Mouse (Mus musculus) v-Abl transformed pro-B cells (cell line): ENCODE data around the gene St7.

Experiments used
- in situ Hi-C, 2 experiments: fragments of 400-800 bp; cut with MboI; formaldehyde crosslinking; loops; one replicate each; pipeline ENCODE4 v1.15.1; 2025; ENCODE audit not compliant: unreplicated experiment in 2 of 2

Gene St7

DNA sequence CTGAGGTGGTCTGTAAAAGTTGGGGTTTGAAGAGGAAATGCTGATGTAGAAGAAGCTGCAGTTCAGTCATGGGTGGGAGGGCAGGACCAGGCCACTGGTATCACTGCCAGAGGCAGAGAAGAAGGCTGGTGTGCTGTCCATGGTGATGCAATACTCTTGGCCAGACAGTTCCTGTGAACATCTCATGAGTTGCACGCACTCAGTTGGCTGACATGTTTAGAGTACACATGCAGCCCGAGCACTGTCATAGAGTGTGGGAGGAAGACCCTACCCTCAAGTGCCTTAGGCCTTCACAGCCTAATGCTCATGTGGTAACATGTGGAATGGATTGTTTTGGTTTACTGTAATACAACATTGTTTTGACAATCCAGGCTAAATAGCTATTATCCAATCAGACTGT lies 238.5 kb downstream of the St7 start:
- in situ Hi-C loops, result no loop called here

DNA sequence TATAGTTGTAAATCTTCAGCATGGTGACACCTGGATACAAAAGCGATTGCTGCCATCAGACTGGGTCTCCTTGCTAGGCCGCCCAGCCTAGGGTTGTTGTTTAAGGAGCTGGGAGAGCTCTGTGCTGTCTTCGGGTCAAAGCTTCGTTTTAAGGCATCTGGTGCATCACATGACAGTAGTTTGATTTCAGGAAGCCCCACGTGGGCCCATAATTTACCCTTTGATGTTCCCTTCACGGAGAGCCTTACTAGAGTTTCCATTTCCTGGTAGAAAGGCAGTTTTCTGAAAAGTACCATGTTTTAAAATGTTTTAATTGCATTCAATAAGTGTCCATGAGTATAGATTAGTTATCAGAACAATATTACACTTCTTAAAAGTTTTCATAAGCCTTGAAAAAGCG lies 239.1 kb downstream of the St7 start:
- in situ Hi-C loops, result no loop called here

DNA sequence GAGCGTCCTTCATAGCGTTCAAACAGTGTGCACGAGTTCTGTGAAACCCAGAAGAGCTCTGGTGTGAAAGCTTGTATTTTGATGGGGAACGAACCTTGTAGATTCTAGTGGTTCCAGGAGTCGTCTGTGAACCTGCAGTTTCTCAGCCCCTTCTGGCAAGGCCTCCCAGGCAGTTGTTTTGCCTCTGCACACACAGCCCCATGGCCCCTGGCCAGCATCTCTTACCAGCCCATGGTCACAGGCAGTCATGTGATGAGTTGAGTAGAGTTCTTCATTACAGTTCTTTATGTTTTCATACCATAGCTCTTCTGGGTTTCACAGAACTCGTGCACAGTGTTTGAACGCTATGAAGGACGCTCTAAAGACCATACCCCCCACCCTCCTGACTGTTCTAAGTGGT lies 240.1 kb downstream of the St7 start:
- in situ Hi-C loops, result no loop called here

DNA sequence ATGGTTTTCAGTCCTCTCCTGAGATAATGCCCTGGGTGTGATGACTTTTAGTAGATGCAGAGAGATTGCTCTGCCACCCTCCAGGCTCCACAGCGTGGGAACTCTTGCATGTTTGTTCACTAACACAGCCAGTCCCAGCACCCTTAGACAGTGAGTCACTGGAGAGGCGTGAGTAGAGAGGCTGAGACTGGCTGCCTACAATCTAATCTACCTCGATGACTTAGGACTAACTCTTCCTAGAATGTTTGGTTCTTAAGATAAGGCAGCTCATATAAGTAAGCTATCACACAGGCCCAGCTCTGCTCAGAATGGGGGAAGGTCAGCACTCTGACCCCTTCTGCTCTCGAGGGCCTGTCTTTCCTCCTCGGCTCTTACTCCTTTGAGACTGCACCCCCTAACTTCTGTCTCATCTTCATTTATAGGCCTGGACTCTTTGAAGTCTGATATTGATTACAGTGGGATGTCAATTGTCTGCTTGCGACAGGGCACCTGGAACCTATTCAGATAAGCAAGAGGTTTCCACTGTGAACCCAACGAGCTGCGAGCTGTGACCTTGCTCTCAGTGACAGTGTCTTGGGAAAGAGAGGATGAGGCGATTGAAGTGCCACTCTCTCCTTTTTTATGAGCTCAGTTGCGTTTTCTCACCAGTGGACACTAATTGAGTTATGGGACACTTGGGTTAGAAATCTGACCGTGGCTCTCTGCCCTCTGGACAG lies 246.1 kb downstream of the St7 start:
- in situ Hi-C loops, result no loop called here

DNA sequence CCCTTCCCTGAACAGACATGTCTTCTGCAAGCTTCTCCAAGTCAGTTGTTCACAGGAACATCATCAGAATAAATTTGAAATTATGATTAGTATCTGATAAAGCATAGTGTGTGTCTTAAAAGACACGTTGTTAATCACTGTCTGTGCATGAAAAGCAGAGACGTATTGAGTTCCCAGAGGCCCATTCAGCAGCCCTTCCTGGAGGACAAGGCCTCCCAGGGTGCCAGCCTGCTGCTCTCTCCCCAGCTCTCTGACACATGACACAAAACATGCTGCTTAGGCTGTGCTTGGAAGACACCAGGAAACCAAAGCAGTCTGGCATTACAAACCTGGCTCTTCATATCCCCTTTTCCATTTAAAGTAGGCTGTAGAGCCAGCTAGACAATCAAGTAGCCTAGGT lies 249.2 kb downstream of the St7 start:
- in situ Hi-C loops, result no loop called here

DNA sequence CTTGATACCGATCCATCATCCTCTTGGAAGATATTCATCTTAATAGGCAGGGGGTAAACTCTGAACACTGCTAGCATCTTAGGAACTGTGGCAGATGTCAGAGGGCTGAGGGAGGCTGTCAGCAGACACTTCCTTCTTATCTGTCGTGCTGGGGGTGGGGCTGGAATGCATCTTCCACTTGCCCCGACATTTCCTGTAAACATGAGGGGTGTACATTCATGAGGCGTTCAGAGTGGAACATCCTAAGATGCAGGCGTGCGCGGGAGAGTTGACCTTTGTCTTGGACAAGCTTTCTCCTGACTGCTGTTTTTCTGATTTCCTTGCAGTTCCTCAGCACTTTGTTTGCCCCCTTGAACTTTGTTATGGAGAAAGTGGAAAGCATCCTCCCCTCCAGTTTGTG lies 249.6 kb downstream of the St7 start:
- in situ Hi-C loops, result no loop called here

DNA sequence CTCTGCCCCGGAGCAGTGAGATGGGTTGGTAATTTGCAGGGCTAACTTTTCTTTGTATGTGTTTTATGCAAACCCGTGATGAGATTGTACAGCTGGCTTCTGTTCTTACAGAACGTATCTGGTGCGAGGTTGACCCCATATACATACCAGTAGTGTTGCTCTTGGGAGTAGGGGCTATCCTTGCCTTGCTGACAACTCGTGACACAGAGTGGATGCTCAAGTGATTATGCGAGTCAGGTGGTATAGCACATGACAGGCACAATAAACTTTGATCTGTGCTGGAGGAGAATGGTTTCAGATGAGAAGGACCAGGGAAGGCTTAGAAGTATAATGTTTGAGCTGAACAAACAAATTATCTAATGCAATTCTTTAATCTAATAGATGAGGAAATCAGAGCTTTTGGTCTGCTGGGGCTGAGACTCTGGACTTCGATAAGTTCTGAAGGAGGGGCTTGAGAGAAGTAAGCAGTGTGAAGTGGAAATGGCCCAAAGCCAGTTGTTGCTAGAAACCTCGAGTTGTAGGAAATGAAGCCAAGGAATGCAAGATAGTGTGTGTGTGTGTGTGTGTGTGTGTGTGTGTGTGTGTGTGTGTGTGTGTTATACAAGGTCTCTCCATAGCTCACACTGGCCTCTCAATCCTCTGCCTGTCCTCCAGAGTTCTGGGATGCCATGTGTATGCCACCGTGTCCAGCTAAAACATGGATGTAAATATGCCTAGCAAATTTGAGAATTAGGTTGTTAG lies 251.3 kb downstream of the St7 start:
- in situ Hi-C loops, result no loop called here

DNA sequence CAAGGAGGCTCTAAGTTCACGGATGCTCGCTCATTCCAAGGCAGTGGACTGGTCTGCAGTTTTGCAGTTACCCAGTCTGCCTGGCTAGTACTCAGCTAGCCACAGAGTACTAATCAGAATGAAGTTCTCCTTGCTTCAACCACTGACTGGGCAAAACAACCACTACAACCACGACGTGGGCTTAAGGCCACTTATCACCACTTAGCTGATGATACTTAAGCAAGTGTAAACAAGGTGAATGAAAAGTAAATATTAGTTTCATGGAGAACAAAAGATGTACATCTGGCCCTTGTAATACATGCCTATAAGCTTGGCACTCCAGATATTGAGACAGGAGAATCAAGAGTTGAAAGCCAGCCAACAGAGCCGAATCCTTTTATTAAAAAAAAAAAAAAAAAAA lies 253.7 kb downstream of the St7 start:
- in situ Hi-C loops, result no loop called here

DNA sequence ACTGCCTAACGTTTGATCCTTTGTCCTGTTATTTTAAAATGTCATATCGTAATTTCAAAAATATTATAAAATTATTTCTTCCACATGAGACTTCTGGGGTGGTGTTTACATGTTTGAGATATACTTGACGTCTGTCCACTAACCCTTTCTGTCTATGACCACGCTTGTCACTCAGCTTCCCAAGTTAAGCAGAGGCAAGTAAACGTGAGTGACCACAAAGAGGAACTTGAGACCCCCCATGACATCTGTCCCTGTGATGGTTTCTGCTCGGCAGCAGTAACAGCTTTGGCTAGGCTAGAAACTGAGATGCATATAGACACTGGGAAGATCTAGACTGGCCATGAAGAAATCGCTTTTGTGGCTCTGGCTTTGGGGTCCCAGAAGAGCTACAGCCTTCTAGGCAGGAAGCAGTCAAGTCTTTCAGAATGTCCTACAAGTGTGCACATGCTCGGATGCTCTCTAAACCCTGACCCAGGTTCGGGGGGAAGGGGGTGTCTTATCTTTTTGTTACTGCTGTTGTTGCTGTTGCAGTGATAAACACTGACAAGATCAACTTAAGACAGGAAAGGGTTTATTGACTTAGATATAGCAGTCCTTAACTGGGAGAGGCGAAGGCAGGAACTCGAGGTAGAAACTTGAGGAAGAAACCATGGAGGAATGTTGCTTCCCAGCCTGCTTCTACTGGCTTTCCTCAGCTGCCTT lies 254.5 kb downstream of the St7 start:
- in situ Hi-C loops, result no loop called here

DNA sequence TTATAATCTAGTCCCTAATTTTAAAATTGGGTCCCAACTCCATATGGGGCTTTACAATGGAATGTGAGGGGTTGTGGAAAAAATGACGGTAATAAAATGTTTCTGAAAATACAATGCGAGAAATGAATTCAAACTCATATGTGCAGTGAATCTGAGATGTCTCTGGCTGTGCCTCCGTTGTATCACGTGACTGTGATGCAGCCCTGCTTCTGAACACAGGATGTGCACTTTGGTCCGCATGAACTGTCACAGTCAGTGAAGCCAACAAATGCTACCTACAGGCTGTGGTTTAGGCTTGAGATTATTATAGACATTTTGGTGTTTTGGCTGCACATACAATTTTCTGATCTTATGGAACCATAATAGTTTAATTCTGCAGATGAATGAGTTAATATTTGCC lies 256.4 kb downstream of the St7 start:
- in situ Hi-C loops, result no loop called here

DNA sequence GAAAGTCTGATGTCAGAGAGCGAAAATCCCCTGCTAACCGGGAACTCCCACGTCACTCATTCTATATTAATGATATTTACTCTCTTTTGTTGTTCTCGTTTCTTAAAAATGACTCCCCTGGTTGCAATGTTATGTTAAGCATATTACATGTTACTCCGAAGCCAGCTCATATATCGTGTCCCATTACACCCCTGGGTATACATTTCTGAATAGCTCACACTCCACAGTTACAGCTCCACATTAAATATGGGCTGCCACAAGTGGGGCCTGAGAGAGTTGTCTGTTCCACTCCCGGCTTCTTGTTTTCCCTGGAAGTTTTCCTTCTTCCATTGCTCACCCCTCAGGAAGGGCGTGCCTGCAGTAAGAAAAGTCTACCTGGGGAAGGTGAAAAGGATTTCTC lies 259.0 kb downstream of the St7 start:
- in situ Hi-C loops, result no loop called here

DNA sequence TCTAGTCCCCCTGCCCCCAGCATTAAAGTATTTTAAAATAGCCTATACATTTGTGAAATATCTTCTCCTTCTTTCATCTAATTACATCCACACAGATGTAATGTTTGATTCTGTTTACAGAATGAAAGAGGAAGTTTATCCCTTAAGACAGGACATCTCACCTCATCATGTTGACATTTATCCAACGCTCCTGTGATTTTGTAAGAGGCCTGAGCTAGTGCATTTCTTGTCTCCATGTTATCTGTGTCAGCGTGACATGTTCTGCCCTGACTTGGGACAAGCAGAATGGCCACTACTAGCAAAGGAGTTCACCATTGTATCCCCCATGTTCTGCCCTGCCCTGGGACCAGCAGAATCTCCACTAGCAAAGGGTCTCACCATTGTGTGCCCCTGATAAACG lies 270.7 kb downstream of the St7 start:
- in situ Hi-C loops, result no loop called here

DNA sequence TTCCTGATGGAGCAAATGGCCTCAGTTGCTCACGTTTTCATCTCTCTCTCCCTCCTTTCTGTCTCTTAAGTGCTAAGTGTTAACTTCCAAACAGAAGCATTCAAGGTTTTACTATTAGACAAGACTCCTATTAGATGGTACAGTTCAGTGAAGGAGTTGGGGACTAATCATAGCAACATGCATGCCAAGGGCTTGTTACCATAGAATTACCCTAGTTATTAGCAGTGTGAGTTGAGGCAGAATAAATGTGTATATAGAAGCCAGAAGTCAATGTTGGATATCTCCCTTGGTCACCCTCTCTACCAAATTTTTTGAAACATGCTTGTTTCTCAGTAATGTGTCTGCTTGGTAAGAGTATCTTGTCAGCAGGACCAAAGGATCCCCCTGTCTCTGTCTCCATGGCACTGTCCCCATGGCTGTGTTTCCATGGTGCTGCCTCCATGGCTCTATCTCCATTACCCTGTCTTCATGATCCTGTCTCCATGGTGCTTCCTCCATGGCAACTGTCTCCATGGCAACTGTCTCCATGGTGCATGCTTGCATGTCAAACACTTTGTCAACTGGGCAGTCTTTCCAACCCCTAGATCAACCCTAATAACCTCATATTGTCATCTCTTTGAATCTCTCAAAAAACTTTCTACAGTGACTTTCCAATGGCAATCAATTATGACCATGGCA lies 275.9 kb downstream of the St7 start:
- in situ Hi-C loops, result no loop called here

DNA sequence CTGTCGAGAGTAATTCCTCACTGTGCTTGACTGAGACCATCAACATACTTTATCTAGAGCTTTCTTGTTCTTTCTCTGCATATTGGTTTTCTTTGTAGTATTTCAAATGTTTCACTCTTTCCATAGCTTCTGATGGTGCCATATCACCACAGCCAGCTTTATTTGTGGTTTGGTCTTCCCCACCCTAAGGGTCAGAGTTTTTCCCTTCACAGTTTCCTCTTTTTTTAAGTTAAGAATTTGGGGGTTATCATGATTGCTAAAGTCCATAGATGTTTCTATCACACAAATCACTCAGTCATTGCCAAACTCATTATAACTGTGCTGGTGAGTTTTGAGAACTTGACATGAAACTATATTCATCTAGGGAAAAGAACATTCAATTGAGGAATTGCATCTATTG lies 277.1 kb downstream of the St7 start:
- in situ Hi-C loops, result no loop called here

DNA sequence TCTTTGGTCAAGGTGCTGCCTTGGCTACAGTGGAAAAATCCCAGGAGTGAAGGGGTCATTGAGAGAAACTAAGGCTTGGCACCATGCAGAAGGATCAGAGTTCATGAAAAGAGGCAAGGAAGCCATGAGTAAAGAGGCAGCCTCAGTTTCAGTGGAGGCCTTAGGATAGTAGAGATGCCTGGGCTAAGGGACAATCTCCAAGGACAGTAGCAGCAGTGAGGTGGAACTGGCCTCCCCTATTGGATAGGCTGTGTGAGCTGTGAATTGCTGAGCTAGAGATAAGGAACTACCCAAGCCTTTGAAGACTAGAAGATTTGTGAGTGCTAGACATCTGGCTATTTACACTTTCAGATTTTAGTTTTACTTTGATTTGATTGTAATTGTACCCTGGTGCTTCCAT lies 278.7 kb downstream of the St7 start:
- in situ Hi-C loops, result no loop called here

DNA sequence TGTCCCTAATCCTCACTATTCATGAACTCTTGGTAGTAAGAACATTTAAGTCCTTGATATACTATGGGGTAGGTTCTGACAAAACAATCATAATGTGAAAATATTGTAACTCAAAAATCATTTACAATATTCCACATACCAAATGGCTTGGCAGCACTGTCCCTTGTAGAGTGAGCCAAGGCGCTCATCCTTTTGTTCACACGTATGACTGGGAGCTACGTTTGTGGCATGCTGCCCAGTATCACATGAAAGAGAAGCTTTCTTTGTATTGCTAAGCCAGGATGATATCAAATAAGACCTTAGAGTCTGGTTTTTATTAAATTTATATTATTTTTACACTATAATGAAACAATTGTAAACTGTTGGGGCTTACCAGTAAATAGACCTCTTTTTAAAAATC lies 281.7 kb downstream of the St7 start:
- in situ Hi-C loops, result no loop called here

DNA sequence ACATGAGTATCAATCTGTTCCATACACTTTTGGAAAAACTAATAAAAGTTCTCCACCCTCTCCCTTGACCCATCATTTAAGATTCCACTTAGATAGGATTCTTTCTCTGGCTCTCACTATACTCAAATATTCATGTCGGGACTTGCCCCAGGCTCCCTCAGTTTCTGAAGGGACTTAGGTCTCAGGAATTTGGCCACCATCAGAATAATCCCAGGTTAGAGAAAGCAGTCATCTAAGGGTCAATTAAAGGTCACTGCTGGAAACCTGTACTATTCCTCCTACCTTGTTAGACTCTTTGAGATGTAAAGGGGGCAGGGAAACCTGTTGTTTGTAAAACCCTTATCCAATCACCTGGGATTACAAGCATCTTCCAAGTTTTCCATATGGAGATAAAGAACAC lies 284.4 kb downstream of the St7 start:
- in situ Hi-C loops, result no loop called here

DNA sequence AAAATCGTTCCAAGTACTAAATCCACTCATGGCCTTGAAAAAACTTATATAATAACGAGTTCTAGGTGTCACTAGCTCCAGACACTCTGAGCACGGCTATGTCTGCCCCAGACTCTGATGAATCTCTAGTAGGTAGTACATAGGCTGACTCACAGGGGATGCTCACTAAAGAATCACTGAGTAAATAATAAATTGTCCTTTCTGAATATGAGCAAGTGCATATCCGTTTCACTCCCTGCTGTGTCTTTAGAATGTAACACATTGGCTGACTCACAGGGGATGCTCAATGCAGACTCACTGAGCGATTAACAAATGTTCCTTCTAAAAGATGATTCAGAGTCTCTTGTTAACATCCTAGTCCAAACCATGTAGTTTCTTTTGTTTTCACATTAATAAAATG lies 285.6 kb downstream of the St7 start:
- in situ Hi-C loops, result no loop called here

DNA sequence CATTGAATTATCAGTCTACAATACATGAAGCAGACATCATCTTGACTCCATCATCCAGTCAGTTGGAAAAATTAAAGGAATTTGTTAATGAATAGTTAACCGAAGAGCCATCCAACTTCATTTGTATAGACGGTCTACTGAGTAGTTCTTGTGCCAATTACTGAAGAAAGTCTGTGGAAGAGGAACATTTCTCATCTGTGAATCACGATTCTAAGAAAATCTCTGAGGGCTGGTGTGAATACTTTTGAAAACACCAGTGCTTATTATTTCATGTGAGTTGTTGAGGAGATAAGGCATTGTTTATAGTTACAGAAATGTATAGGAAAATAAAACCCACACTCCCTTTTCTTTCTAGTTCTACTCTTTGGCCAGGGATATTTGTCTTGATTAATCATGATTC lies 286.1 kb downstream of the St7 start:
- in situ Hi-C loops, result no loop called here

DNA sequence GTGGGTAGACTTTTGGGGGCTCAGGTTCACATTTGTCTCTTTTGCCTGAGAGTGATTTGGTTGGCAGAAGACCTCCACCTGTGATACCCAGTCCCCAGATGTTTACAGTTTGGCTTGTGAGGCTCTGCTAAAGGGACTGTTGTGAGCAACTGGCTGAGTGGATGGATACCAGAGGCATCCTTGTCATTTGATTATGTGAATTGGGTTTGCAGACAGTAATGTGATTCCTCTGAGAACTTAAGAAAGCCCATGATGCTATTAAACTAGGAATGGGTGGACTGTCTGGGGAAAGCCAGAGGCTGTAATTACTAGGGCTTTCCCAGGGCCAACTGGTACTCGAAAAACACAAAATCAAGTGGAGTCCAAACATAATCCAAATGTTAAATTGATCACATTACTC lies 286.6 kb downstream of the St7 start:
- in situ Hi-C loops, result no loop called here
